Mouse (Mus musculus) lung, postnatal 0 days (tissue): Measurements from ENCODE around the gene Gpr15. TPM values are rescaled to one million over a fixed set of nuclear protein-coding genes. Genes with fewer than 3 reads are reported as not detected.

Source experiments
- ATAC-seq: fragments of 200-750 bp; cut with Nextera tagmentation; 2 replicates; pipeline ENCODE4 v1.8.0; 2017; ENCODE audit warnings: moderate library complexity
- DNase-seq: peaks from one replicate; pipeline ENCODE4 v3.0.0-alpha.2; 2016; ENCODE audit warnings: low spot score
- H3K27ac ChIP-seq: fragments of 300-500 bp; sonication (generic); 2 replicates; pipeline ENCODE4 v1.5.1; 2014; ENCODE audit warnings: antibody characterized with exemption, mild to moderate bottlenecking, low read length, mixed read lengths
- H3K27me3 ChIP-seq: fragments of 300-500 bp; sonication (generic); replicated peaks from 2 replicates; pipeline ENCODE4 v1.6.1; 2014; ENCODE audit warnings: low read length, mixed read lengths; ENCODE audit not compliant: insufficient read depth
- H3K36me3 ChIP-seq: fragments of 300-500 bp; sonication (generic); 2 replicates; pipeline ENCODE4 v1.6.1; 2014; ENCODE audit warnings: low read length, mixed read lengths; ENCODE audit not compliant: insufficient read depth
- H3K4me1 ChIP-seq: fragments of 300-500 bp; sonication (generic); 2 replicates; pipeline ENCODE4 v1.6.1; 2014; ENCODE audit warnings: antibody characterized with exemption, low read depth, low read length, mixed read lengths; ENCODE audit not compliant: insufficient read depth
- H3K4me2 ChIP-seq: fragments of 300-500 bp; sonication (generic); replicated peaks from 2 replicates; pipeline ENCODE4 v1.6.1; 2014; ENCODE audit warnings: low read depth, mild to moderate bottlenecking, low read length, moderate library complexity, mixed read lengths
- H3K4me3 ChIP-seq: fragments of 300-500 bp; sonication (generic); 2 replicates; pipeline ENCODE4 v1.5.1; 2014; ENCODE audit warnings: low read depth, low read length
- H3K9ac ChIP-seq: fragments of 300-500 bp; sonication (generic); replicated peaks from 2 replicates; pipeline ENCODE4 v1.6.1; 2014; ENCODE audit warnings: low read depth, mild to moderate bottlenecking
- H3K9me3 ChIP-seq: fragments of 300-500 bp; sonication (generic); 2 replicates; pipeline ENCODE4 v1.6.1; 2016; ENCODE audit warnings: low read length, mixed read lengths
- CTCF ChIP-seq: IDR thresholded peaks from 2 replicates; pipeline ENCODE4 v1.5.1; 2016; ENCODE audit warnings: antibody characterized with exemption, mild to moderate bottlenecking
- EP300 ChIP-seq: IDR thresholded peaks from 2 replicates; pipeline ENCODE4 v1.6.1; 2016; ENCODE audit warnings: antibody characterized with exemption, mild to moderate bottlenecking, control low read depth
- WGBS: fragments of 180-500 bp; shearing (Covaris S2); extraction: QIAGEN DNeasy Blood & Tissue Kit; methylation state at CpG from one replicate; pipeline ENCODE4 v1.1.7; 2014; 5-methylcytosine and 5-hydroxymethylcytosine counted together
- polyA plus RNA-seq: library from polyadenylated mRNA; unstranded; fragments of >200 nt; fragmentation: Nextera tagmentation; extraction: Ambion mirVana; gene quantifications from 2 replicates; pipeline ENCODE4 v1.2.1, GENCODE M21; 2015

The Gpr15 gene
- polyA plus RNA-seq, 1 experiment from 2014 or later, result 0.18 TPM

GRCm38 (mm10) chr16:58696796-58697195, 22.1 kb downstream of the Gpr15 start:
- Histone ChIP-seq H3K27me3 (no peaks in the 10 kb centered on the region), H3K9me3 (no peaks in the 10 kb centered on the region), H3K36me3 (no peaks in the 10 kb centered on the region), H3K27ac (no peak overlapping the region), H3K4me2 (no peak overlapping the region), H3K4me3 (no peak overlapping the region), H3K4me1 (no peaks in the 10 kb centered on the region), H3K9ac (no peak overlapping the region)
- TF ChIP-seq EP300 (no peak), CTCF (no peak)
- ATAC-seq (no peak), DNase-seq (no peak)
- WGBS, result 90% methylated on average over 3 of the region's 3 CpGs

- Histone ChIP-seq H3K4me2 (no peak overlapping the region), H3K9ac (no peak overlapping the region), H3K36me3 (no peaks in the 10 kb centered on the region), H3K4me1 (no peaks in the 10 kb centered on the region), H3K4me3 (no peak overlapping the region), H3K9me3 (no peaks in the 10 kb centered on the region), H3K27ac (no peak overlapping the region), H3K27me3 (no peaks in the 10 kb centered on the region)
- ATAC-seq (no peak), DNase-seq (no peak)
- WGBS, result 88% methylated on average over 5 of the region's 5 CpGs
- TF ChIP-seq CTCF (no peak), EP300 (no peak)
These were observed 24.8 kb downstream of the Gpr15 start for GRCm38 (mm10) chr16:58694091-58694490.

DNA sequence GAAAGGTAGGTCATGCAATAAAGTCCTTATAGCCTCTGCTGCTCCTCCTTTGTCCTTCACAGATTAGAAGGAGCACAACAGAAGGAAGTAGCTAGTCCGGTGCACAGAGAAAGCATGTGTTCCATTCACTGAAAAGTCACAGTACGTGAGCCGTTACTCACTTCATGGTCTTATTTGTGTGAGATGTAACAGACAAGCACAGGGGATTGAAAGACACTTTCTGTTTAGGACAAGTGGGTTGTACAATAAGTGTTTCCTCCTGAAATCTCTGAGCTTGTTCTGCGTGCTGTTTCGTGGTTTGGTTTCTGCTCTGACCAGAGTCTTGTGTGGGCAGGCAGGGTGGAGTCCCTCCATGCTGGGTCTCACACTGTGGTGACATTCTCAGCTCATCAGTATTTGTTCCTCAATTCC, 28.5 kb downstream of the Gpr15 start:
- TF ChIP-seq EP300, result no peak
- no peak for TF ChIP-seq CTCF
- DNase-seq (no peak), ATAC-seq (no peak)
- Histone ChIP-seq H3K27me3 (no peaks in the 10 kb centered on the region), H3K4me3 (no peak overlapping the region), H3K4me2 (no peak overlapping the region), H3K27ac (no peak overlapping the region), H3K9me3 (no peaks in the 10 kb centered on the region), H3K9ac (no peak overlapping the region), H3K4me1 (no peaks in the 10 kb centered on the region), H3K36me3 (no peaks in the 10 kb centered on the region)
- 73% methylated on average over 5 of the region's 5 CpGs for WGBS

GRCm38 (mm10) chr16:58689555-58690169, 29.2 kb downstream of the Gpr15 start:
- Histone ChIP-seq H3K27me3 (no peaks in the 10 kb centered on the region), H3K4me2 (no peak overlapping the region), H3K4me1 (no peaks in the 10 kb centered on the region), H3K4me3 (no peak overlapping the region), H3K36me3 (no peaks in the 10 kb centered on the region), H3K9ac (no peak overlapping the region), H3K27ac (no peak overlapping the region), H3K9me3 (no peaks in the 10 kb centered on the region)
- WGBS, result 74% methylated on average over 5 of the region's 5 CpGs
- TF ChIP-seq EP300 (no peak), CTCF (no peak)
- no peak for ATAC-seq
- DNase-seq, result no peak

DNA sequence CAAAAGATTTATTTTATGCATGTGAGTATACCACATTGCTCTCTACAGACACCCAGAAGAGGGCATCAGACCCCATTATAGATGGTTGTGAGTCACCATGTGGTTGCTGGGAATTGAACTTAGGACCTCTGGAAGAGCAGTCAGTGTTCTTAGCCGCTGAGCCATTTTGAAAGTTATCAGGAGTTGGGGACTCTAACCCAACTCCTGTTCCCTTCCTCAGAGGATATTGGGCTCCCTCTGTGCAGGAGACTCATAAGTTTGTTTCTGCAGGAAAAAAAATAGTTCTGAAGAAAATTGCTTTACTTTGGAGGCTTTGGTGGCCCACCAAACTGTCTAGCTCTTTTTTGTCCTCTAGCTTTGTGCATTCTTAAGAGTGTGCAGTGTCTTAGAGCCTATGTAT, 30.3 kb downstream of the Gpr15 start:
- H3K9me3 ChIP-seq, result no peaks in the 10 kb centered on the region
- no peaks in the 10 kb centered on the region for H3K27me3 ChIP-seq
- WGBS, result 95% methylated on average over 1 of the region's 1 CpGs
- no peak overlapping the region for H3K9ac ChIP-seq
- TF ChIP-seq CTCF (no peak), EP300 (no peak)
- no peak overlapping the region for H3K4me3 ChIP-seq
- no peaks in the 10 kb centered on the region for H3K4me1 ChIP-seq
- no peak overlapping the region for H3K4me2 ChIP-seq
- no peak for ATAC-seq
- H3K27ac ChIP-seq, result no peak overlapping the region
- no peaks in the 10 kb centered on the region for H3K36me3 ChIP-seq
- no peak for DNase-seq

GRCm38 (mm10) chr16:58685548-58686537, 33.0 kb downstream of the Gpr15 start:
- TF ChIP-seq CTCF, result no peak
- TF ChIP-seq EP300, result no peak
- Histone ChIP-seq H3K4me1 (no peaks in the 10 kb centered on the region), H3K36me3 (no peaks in the 10 kb centered on the region), H3K4me3 (no peak overlapping the region), H3K9me3 (no peaks in the 10 kb centered on the region), H3K27ac (no peak overlapping the region), H3K27me3 (no peaks in the 10 kb centered on the region), H3K4me2 (no peak overlapping the region; the same call in 1 of the 2 replicates), H3K9ac (no peak overlapping the region)
- DNase-seq, result no peak
- ATAC-seq, result no peak
- WGBS, result 54% methylated on average over 20 of the region's 20 CpGs
